Comparison of ENCODE assay signal across 21 mouse cellular contexts in the genomic region with DNA sequence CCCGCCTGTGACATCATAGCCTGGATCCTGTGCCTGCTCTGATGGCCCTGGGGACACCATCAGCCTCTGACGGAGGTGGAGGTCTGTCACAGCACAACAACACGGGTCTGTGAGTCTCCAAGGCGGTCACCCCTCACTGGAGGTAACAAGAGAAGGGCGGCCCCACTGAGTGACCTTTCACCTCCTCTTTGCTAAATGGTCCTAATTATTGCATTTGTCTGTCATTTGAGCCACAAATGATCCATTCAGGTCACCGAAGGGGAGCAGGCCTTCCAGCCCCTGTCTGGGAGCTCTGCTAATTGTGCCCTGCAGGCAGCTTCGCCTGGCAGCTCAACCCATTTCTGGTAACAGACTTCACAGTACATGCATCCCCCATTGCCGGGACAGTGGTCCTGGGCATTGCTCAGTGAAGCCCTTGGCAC.
DNase-seq lines count a peak whose midpoint lies in the region; ATAC-seq and TF ChIP-seq lines count a peak whose summit lies in the region.
"Had no signal": no experiment of that assay in that cellular context is flagged by ENCODE, and none has a peak within 500 bp of the region (broad histone marks: within the 10 kb centered on the region; RNA-seq: fewer than 3 reads in every experiment).

No protein-coding gene starts in this region.

- 8% methylated on average over 8 of the region's 8 CpGs for WGBS in hindbrain, embryonic 11.5 days
- 18% methylated on average over 8 of the region's 8 CpGs for WGBS in hindbrain, postnatal 0 days
- WGBS in forebrain, embryonic 16.5 days: 9% methylated on average over 8 of the region's 8 CpGs
- WGBS in heart, embryonic 11.5 days (ENCODE audit: insufficient replicate concordance): 44% methylated on average over 8 of the region's 8 CpGs

- H3K27ac ChIP-seq in hindbrain, embryonic 11.5 days (ENCODE audit: low read depth, low read length): no peak overlapping the region
- no peak overlapping the region for H3K27ac ChIP-seq in hindbrain, postnatal 0 days
- no peak overlapping the region for H3K27ac ChIP-seq in forebrain, embryonic 16.5 days (ENCODE audit: low read length)
- no peak overlapping the region for H3K27ac ChIP-seq in heart, embryonic 11.5 days (ENCODE audit: low read depth, low read length)
- H3K27ac ChIP-seq: embryonic facial prominence, embryonic 15.5 days; hindbrain, embryonic 15.5 days; layer of hippocampus, adult 2 months; limb, embryonic 12.5 days; liver, embryonic 13.5 days; stomach, embryonic 15.5 days had no signal

- intact Hi-C loops in heart, postnatal 36 days (cut with DNase I): no loop called here

- peaks cover 51% of the 10 kb centered on the region for H3K27me3 ChIP-seq in hindbrain, embryonic 11.5 days (ENCODE audit: control insufficient read depth, insufficient read depth, low read length)
- H3K27me3 ChIP-seq in hindbrain, postnatal 0 days (ENCODE audit: insufficient read depth, low read length): no peaks in the 10 kb centered on the region
- H3K27me3 ChIP-seq in E14TG2a.4 (ENCODE audit: insufficient read depth, low read length): peaks cover 39% of the 10 kb centered on the region
- H3K27me3 ChIP-seq in forebrain, embryonic 16.5 days (replicated peaks; ENCODE audit: control insufficient read depth, insufficient read depth, low read length): peaks cover 2% of the 10 kb centered on the region
- H3K27me3 ChIP-seq in heart, embryonic 11.5 days (ENCODE audit: control insufficient read depth, insufficient read depth, low read length): peaks cover 32% of the 10 kb centered on the region

- no peak overlapping the region for H3K9ac ChIP-seq in hindbrain, embryonic 11.5 days (ENCODE audit: low read depth, low read length)
- no peak overlapping the region for H3K9ac ChIP-seq in hindbrain, postnatal 0 days (replicated peaks; ENCODE audit: low read length)
- H3K9ac ChIP-seq in forebrain, embryonic 16.5 days (replicated peaks; ENCODE audit: low read depth, low read length): no peak overlapping the region
- H3K9ac ChIP-seq in heart, embryonic 11.5 days (ENCODE audit: low read depth, low read length): no peak overlapping the region
- H3K9ac ChIP-seq: embryonic facial prominence, embryonic 15.5 days; hindbrain, embryonic 15.5 days; limb, embryonic 12.5 days; liver, embryonic 13.5 days; stomach, embryonic 15.5 days had no signal

- TF ChIP-seq CTCF in hindbrain, postnatal 0 days (IDR thresholded peaks at IDR 0.05; ENCODE audit: low read depth): no peak
- no peak for TF ChIP-seq CTCF in E14TG2a.4 (conservative IDR thresholded peaks at IDR 0.05; ENCODE audit: low read length)

- H3K4me2 ChIP-seq in hindbrain, embryonic 11.5 days (replicated peaks; ENCODE audit: low read depth, low read length): no peak overlapping the region
- H3K4me2 ChIP-seq in hindbrain, postnatal 0 days (ENCODE audit: low read depth, low read length): no peak overlapping the region
- H3K4me2 ChIP-seq in forebrain, embryonic 16.5 days (ENCODE audit: low read length): no peak overlapping the region
- no peak overlapping the region for H3K4me2 ChIP-seq in heart, embryonic 11.5 days
- H3K4me2 ChIP-seq: embryonic facial prominence, embryonic 15.5 days; hindbrain, embryonic 15.5 days; limb, embryonic 12.5 days; liver, embryonic 13.5 days; stomach, embryonic 15.5 days had no signal

- H3K4me1 ChIP-seq in hindbrain, embryonic 11.5 days (replicated peaks; ENCODE audit: control insufficient read depth, insufficient read depth, low read length): 0 out of 2 replicates have a peak, but pooled peaks cover 8% of the 10 kb centered on the region
- no peaks in the 10 kb centered on the region for H3K4me1 ChIP-seq in hindbrain, postnatal 0 days (ENCODE audit: insufficient read depth, low read length)
- peaks cover 10% of the 10 kb centered on the region for H3K4me1 ChIP-seq in E14TG2a.4 (replicated peaks; ENCODE audit: low read depth, low read length)
- peaks cover 8% of the 10 kb centered on the region; the same call in 1 of the 2 replicates for H3K4me1 ChIP-seq in forebrain, embryonic 16.5 days (replicated peaks; ENCODE audit: control insufficient read depth, insufficient read depth, low read length)
- H3K4me1 ChIP-seq in heart, embryonic 11.5 days (ENCODE audit: control insufficient read depth, insufficient read depth, low read length): no peaks in the 10 kb centered on the region; the same call in 1 of the 2 replicates
- H3K4me1 ChIP-seq: embryonic facial prominence, embryonic 15.5 days; hindbrain, embryonic 15.5 days; liver, embryonic 13.5 days; stomach, embryonic 15.5 days had no signal

- H3K4me3 ChIP-seq in hindbrain, embryonic 11.5 days (ENCODE audit: low read depth, low read length): no peak overlapping the region
- no peak overlapping the region for H3K4me3 ChIP-seq in hindbrain, postnatal 0 days (ENCODE audit: low read length)
- peak overlapping the region; percentile 29; the same call in 1 of the 2 replicates for H3K4me3 ChIP-seq in E14TG2a.4 (replicated peaks; ENCODE audit: low read length)
- H3K4me3 ChIP-seq in forebrain, embryonic 16.5 days (replicated peaks; ENCODE audit: low read length): no peak overlapping the region
- H3K4me3 ChIP-seq in heart, embryonic 11.5 days (ENCODE audit: low read depth, low read length): no peak overlapping the region
- H3K4me3 ChIP-seq: embryonic facial prominence, embryonic 15.5 days; hindbrain, embryonic 15.5 days; layer of hippocampus, adult 2 months; limb, embryonic 12.5 days; liver, embryonic 13.5 days; stomach, embryonic 15.5 days had no signal

- H3K9me3 ChIP-seq in hindbrain, embryonic 11.5 days (ENCODE audit: control insufficient read depth, low read length): no peaks in the 10 kb centered on the region
- no peaks in the 10 kb centered on the region for H3K9me3 ChIP-seq in hindbrain, postnatal 0 days (ENCODE audit: low read length)
- H3K9me3 ChIP-seq in E14TG2a.4 (ENCODE audit: low read length): no peaks in the 10 kb centered on the region
- no peaks in the 10 kb centered on the region for H3K9me3 ChIP-seq in forebrain, embryonic 16.5 days (ENCODE audit: control insufficient read depth, low read length)
- no peaks in the 10 kb centered on the region for H3K9me3 ChIP-seq in heart, embryonic 11.5 days (replicated peaks; ENCODE audit: control insufficient read depth, low read length)
- H3K9me3 ChIP-seq: embryonic facial prominence, embryonic 15.5 days; hindbrain, embryonic 15.5 days; limb, embryonic 12.5 days; liver, embryonic 13.5 days; stomach, embryonic 15.5 days had no signal

- no peaks in the 10 kb centered on the region for H3K36me3 ChIP-seq in hindbrain, embryonic 11.5 days (ENCODE audit: control insufficient read depth, insufficient read depth, low read length)
- no peaks in the 10 kb centered on the region for H3K36me3 ChIP-seq in hindbrain, postnatal 0 days (ENCODE audit: insufficient read depth, low read length)
- no peaks in the 10 kb centered on the region for H3K36me3 ChIP-seq in E14TG2a.4 (ENCODE audit: insufficient read depth, low read length)
- H3K36me3 ChIP-seq in forebrain, embryonic 16.5 days (ENCODE audit: control insufficient read depth, insufficient read depth): no peaks in the 10 kb centered on the region
- H3K36me3 ChIP-seq in heart, embryonic 11.5 days (ENCODE audit: control insufficient read depth, insufficient read depth, low read length): no peaks in the 10 kb centered on the region
- H3K36me3 ChIP-seq: embryonic facial prominence, embryonic 15.5 days; hindbrain, embryonic 15.5 days; limb, embryonic 12.5 days; liver, embryonic 13.5 days; stomach, embryonic 15.5 days had no signal

- ATAC-seq in hindbrain, embryonic 11.5 days (ENCODE audit: low FRiP score): peak; percentile 56; the same call in 1 of the 2 replicates
- no peak for ATAC-seq in hindbrain, postnatal 0 days
- ATAC-seq in forebrain, embryonic 16.5 days: peak; percentile 50; the same call in 1 of the 2 replicates
- no peak for ATAC-seq in heart, embryonic 11.5 days (replicated peaks; ENCODE audit: insufficient number of reproducible peaks, low FRiP score, low TSS enrichment)
- ATAC-seq: activated CD4-positive, CD25-positive, alpha-beta regulatory T cell, adult 4 months; midbrain, embryonic 16.5 days; Patski had no signal

- DNase-seq in hindbrain, embryonic 11.5 days (ENCODE audit: low spot score): peak; percentile 55
- DNase-seq in hindbrain, postnatal 0 days (ENCODE audit: low spot score): no peak
- peak; percentile 75 for DNase-seq in embryo, embryonic 9.5 days (ENCODE audit: extremely low spot score)
- DNase-seq in heart, postnatal 36 days: no peak
- no peak for DNase-seq in cerebellum, postnatal 14 days
- DNase-seq: adrenal gland, postnatal 25 days; gastrocnemius, postnatal 25 days; kidney, adult 11 months; liver, embryonic 13.5 days; right cerebral cortex, postnatal 14 days had no signal

Comparison
In these comparisons a context has a peak if more than half of its experiments do, and no peak if none do; other contexts are left out.
1. ATAC-seq: peak in hindbrain, embryonic 11.5 days (single experiment) and forebrain, embryonic 16.5 days (single experiment); none in hindbrain, postnatal 0 days (single experiment) and heart, embryonic 11.5 days (single experiment).
2. DNase-seq: peak in hindbrain, embryonic 11.5 days (single experiment) and embryo, embryonic 9.5 days (single experiment); none in hindbrain, postnatal 0 days (single experiment), heart, postnatal 36 days (0 of 2) and cerebellum, postnatal 14 days (0 of 2).